Mouse (Mus musculus): ENCODE data around the gene Ncoa7.
A peak's percentile ranks its signal among the peaks of the same experiment; 100 is the strongest.

The Ncoa7 gene

GRCm38 (mm10) chr10:30802681-30803586 is at the start of gene Ncoa7:
TSS of gene Ncoa7 (minus strand) at chr10:30803326.
- DNase-seq (ENCODE audit: low spot score), result peak; percentile 80

- DNase-seq (ENCODE audit: low spot score), result no peak
Measured at GRCm38 (mm10) chr10:30845101-30845825, 42.1 kb upstream of the Ncoa7 start.

GRCm38 (mm10) chr10:30844191-30845010 is 41.3 kb upstream of the Ncoa7 start:
- no peak for DNase-seq (ENCODE audit: low spot score)

- DNase-seq (ENCODE audit: low spot score), result no peak
Measured at GRCm38 (mm10) chr10:30843438-30844190, 40.5 kb upstream of the Ncoa7 start.

GRCm38 (mm10) chr10:30842643-30843437 is 39.7 kb upstream of the Ncoa7 start, which contains the start of gene Hey2:
TSS of gene Hey2 (minus strand) at chr10:30842801.
- peak; percentile 98 for DNase-seq (ENCODE audit: low spot score)

GRCm38 (mm10) chr10:30842228-30842627 is 39.1 kb upstream of the Ncoa7 start:
- DNase-seq (ENCODE audit: low spot score), result no peak

- DNase-seq (ENCODE audit: low spot score), result no peak
Measured at GRCm38 (mm10) chr10:30840824-30841223, 37.7 kb upstream of the Ncoa7 start.

GRCm38 (mm10) chr10:30838188-30838587 is 35.1 kb upstream of the Ncoa7 start:
- no peak for DNase-seq (ENCODE audit: low spot score)

GRCm38 (mm10) chr10:30825049-30825448 is 21.9 kb upstream of the Ncoa7 start:
- no peak for DNase-seq (ENCODE audit: low spot score)

GRCm38 (mm10) chr10:30810967-30811293 is 7.8 kb upstream of the Ncoa7 start:
- DNase-seq (ENCODE audit: low spot score), result peak; percentile 64

- peak; percentile 11 for DNase-seq (ENCODE audit: low spot score)
Measured at GRCm38 (mm10) chr10:30810247-30810966, 7.3 kb upstream of the Ncoa7 start.

- DNase-seq (ENCODE audit: low spot score), result no peak
Measured at GRCm38 (mm10) chr10:30803587-30804253, 594 bp upstream of the Ncoa7 start.

GRCm38 (mm10) chr10:30802033-30802432 is 1.1 kb downstream of the Ncoa7 start:
- no peak for DNase-seq (ENCODE audit: low spot score)

- DNase-seq (ENCODE audit: low spot score), result no peak
Measured at GRCm38 (mm10) chr10:30799713-30800450, 3.2 kb downstream of the Ncoa7 start.

- no peak for DNase-seq (ENCODE audit: low spot score)
Measured at GRCm38 (mm10) chr10:30796469-30797261, 6.5 kb downstream of the Ncoa7 start.

GRCm38 (mm10) chr10:30791016-30791415 is 12.1 kb downstream of the Ncoa7 start:
- no peak for DNase-seq (ENCODE audit: low spot score)

GRCm38 (mm10) chr10:30789521-30789920 is 13.6 kb downstream of the Ncoa7 start:
- DNase-seq (ENCODE audit: low spot score), result no peak

GRCm38 (mm10) chr10:30788340-30788721 is 14.8 kb downstream of the Ncoa7 start:
- DNase-seq (ENCODE audit: low spot score), result no peak

All from urinary bladder, postnatal 14 days (tissue).